Mouse (Mus musculus): ENCODE data around the gene Plpp2.

Plpp2 gene

GRCm38 (mm10) chr10:79548971-79549723 lies 15.6 kb upstream of the Plpp2 start:
- DNase-seq, result peak in 1 of 2 experiments; percentile 1

- no peak for DNase-seq
Measured at GRCm38 (mm10) chr10:79548546-79548945, 14.9 kb upstream of the Plpp2 start.

DNA sequence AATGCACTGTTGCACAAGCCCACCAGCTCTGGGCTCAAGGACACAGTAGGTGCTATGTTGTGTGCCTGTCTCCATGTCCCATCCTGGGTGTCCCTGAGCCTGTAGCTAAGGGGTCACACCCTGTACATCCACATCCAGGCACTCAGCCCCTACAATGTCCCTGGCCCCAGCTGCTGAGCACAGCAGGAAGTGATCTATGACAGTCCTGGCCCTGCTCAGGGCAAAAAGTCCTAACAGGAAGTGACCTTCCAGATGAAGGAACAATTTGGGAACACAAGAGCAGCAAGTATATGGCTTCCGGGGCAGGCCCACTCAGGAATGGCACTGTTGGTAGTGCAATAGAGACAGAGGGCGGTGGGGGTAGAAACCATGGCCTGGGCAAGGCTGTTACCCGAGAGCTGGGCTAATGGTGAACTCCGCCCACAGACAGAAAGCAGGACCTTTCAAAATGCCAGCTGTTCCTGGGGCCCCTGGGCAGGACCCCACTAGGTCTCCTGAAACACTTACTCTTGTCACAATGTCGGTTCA lies 13.6 kb upstream of the Plpp2 start:
- DNase-seq, result peak in 1 of 2 experiments; percentile 2

- DNase-seq, result no peak
Measured at GRCm38 (mm10) chr10:79546483-79546882, 12.9 kb upstream of the Plpp2 start.

DNA sequence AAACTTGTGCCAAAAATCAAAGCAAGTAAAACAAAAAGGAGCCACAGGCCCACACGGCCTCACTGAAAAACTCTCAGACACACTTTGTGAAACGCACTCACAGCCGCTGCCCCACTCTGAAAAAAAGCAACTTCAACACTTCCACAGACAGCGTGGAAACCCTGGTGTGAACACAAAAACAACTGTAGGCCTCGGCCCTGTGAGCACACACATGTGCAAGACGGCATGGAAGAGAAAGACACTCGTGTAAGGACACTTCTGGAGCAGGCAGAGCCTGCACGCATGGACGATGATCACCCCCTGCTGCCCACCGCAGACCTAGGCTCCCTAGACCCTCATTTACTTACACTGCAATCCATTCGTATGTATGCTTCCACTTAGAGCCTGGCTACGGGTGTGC lies 12.3 kb upstream of the Plpp2 start:
- DNase-seq, result peak in 1 of 2 experiments; percentile 2

GRCm38 (mm10) chr10:79544631-79545030 lies 11.0 kb upstream of the Plpp2 start:
- peak in 1 of 2 experiments; percentile 0 for DNase-seq

DNA sequence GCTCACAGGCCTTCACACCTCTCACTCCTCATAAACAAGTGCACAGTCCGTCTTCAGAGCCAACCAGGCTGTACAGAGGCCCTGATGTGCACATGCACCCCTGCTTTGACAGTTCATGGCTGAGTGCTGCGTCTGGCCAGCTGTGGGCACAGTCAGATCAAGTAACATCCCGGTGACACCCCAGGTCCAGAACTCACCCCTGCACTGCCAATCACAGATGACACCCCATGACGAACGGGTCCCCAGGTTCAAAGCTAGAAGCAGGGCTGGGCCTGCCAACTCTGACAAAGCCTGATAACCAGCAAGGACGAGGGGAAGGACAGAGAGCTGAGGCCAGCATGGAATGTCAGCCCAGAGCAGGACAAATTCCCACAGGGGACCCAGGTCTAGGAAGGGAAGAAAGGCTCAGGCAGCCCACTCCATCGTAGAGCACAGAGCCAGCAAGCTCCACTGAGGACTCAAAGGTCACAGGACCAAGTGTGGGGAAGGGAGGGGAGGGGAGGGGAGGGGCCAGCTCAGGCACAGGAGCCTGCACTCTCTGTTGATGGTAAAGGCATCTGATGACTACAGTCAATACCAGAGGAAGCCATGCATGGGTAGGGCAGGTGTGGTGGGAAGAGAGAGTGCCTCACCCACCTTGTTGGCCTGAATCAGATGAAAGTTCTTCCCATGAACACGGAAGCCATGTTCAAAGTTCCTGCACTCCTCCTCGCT lies 10.4 kb upstream of the Plpp2 start:
- peak in 1 of 2 experiments; percentile 1 for DNase-seq

- peak in 1 of 2 experiments; percentile 24 for DNase-seq
Measured at GRCm38 (mm10) chr10:79542171-79542570, 8.6 kb upstream of the Plpp2 start.

- DNase-seq, result peak; percentile 40 to 46
Measured at GRCm38 (mm10) chr10:79541522-79541921, 7.9 kb upstream of the Plpp2 start.

DNA sequence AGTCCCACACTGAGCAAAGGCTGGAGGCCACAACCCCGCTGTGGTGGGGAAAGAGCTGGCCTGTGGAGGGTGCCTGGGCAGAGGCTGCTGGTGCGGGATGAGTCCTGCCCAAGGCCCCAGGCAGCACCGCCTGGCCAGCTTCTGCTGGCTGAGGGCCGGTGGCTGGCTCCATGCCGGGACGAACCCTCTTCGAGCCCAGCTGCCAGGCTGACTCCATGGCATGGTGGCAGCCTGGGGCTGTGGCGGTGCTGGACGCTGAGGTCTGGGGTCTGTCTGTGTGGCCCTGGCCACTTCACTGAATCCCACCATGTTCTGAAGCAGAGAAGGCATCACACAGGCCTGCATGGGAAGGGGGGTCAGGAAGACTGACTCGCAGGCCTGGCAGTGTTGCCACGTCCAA lies 7.2 kb upstream of the Plpp2 start:
- peak; percentile 81 to 88 for DNase-seq

- peak in 1 of 2 experiments; percentile 12 for DNase-seq
Measured at GRCm38 (mm10) chr10:79539701-79540495, 6.3 kb upstream of the Plpp2 start.

DNA sequence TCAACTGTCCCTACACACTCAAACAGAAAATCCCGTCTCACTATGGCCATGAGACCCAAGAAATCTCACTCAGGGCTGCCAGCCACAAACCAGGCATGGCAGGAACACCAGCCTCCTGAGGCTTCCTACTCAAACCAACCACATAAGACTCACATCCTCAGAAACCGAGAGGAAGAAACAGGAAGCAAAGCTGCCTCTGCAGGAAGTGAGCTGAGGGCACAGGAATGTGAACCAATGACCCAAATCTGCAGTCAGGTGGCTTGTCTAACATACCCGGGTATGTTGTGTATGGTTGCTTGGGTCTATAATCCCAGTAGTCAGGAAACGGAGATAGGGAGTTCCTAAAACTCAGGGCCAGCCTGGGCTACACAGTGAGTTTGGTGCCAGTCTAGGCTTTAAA lies 5.3 kb upstream of the Plpp2 start:
- no peak for DNase-seq

DNA sequence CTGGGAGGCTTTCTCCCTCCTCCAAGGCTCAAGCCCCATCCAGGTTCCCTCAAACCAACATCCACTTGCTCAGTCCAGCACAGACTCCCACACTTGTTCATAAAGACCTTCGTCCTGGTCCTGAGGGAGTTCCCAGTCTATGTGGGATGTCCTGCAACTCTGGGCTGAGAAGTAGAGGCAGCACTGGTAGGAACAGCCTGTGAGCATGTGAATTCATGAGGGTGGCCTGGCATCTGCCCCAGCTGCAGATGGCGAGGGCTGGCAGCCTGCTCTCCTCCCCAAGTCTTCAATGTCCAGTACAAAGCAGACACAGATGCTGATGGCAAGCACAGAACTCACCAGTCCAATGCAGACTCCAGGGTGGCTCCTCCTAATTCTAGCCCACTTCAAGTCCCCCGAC lies 4.7 kb upstream of the Plpp2 start:
- DNase-seq, result peak; percentile 56 to 72

DNA sequence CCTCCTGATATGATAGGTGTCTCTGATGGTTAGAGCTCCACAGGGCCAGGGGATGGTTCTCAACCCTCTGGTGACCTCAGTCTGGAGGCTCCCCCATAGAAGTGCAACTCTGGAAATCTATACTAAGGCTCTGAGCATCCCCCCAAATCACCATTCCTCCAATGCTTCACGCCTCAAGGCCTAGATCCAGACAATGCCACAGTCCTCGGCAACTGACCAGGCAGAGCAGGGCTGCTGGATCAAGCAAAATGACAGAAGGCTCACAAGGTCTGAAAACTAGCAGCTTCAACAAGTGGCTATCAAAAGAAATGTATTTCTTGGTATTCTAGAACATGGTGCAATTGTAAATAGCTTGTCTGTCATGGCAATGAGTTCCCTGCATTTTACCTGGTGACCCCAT lies 4.2 kb upstream of the Plpp2 start:
- peak in 1 of 2 experiments; percentile 1 for DNase-seq

- DNase-seq, result peak in 1 of 2 experiments; percentile 1
Measured at GRCm38 (mm10) chr10:79537271-79537670, 3.7 kb upstream of the Plpp2 start.

DNA sequence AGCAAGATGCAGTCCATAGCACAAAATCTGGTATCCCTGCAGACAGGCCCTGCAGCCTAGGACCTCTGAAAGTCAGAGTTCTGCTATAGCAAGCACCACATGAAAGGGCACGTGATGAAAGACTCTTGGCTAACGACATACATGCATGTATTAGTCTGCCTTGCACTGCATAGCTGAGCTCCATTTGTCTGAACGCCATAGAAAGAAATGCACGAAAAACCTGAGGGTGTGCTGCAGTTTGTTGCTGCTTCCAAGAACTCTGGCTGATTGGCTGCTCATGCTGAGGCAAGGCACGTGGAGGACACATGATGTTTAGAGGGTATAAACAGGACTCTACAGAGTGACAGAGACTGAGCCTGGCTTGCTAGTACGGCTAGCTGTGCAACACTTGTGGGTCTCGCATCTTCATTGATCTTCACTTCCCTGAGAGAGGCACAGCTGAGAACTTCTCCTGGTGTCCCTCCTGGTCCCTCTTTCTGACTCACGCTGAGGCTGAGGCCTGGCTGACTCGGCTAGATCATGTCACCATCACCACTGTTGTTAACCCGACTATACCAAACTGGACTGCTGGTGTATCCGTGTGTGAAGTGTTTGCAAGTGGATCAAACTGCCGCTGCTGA lies 3.0 kb upstream of the Plpp2 start:
- DNase-seq, result peak in 1 of 2 experiments; percentile 2

GRCm38 (mm10) chr10:79535431-79535830 lies 1.8 kb upstream of the Plpp2 start:
- DNase-seq, result no peak

- DNase-seq, result peak in 1 of 2 experiments; percentile 1
Measured at GRCm38 (mm10) chr10:79534426-79534825, 830 bp upstream of the Plpp2 start.

- no peak for DNase-seq
Measured at GRCm38 (mm10) chr10:79532678-79533077, 918 bp downstream of the Plpp2 start.

DNA sequence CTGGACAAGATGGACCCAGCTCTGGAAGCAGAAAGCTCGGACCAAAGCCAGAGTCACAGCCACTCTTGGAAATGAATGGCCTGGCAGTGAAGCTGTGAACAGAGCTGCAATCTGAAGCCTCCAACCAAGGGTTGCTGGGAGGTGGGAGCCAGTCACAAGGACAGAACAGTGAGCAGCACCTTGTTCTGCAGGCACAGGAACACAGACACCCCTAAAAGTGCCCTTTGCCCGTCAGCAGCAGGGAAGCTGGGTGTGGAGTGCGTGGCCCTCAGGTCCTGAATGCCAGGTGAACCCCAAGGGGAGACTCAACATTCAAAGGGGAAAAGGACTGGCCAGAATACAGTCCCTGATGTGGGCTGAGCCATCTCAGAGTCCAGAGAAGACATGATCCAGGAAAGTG lies 2.0 kb downstream of the Plpp2 start:
- peak in 1 of 2 experiments; percentile 15 for DNase-seq

- DNase-seq, result no peak
Measured at GRCm38 (mm10) chr10:79530721-79531120, 2.9 kb downstream of the Plpp2 start.

DNA sequence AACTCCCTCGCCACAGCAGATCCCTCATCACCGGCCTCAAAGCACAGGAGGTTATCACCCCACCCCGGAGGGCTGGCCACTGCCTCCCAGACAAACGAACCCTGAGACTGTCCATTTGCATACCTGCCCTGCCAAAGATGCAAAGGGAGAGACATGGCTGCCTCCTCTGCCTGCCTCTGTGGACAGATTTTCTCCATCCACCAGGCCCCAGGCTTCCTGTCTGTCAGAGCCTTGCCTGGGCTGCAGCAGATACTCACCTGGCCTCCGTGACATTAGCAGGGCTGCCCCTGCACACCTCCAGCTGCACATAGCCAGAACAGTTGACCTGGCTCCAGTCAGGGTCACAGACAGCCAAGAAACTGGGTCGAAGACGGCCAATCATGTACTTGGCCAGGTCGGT lies 3.4 kb downstream of the Plpp2 start:
- peak in 1 of 2 experiments; percentile 3 for DNase-seq

Data from cerebellum, postnatal 10 days (tissue).